Mouse (Mus musculus) small intestine, adult 2 months (tissue): ENCODE data around the gene Grm8. TPM values are rescaled to one million over a fixed set of nuclear protein-coding genes. Genes with fewer than 3 reads are reported as not detected.
"Not testable (repeated sequence)": the region's sequence is repeated elsewhere in the genome, so short reads cannot be mapped to it uniquely, and the experiment has no call there.

ENCODE experiments used
- H3K27ac ChIP-seq: fragments of 200-500 bp; 2 replicates; pipeline ENCODE4 v1.5.1; 2012; ENCODE audit warnings: low read depth, low read length, control low read depth, inconsistent platforms; ENCODE audit not compliant: insufficient read depth
- H3K27me3 ChIP-seq: fragments of 200-500 bp; 2 replicates; pipeline ENCODE4 v1.6.1; 2012; ENCODE audit warnings: mild to moderate bottlenecking, moderate library complexity, low read length, inconsistent platforms; ENCODE audit not compliant: control insufficient read depth, insufficient read depth
- H3K36me3 ChIP-seq: fragments of 200-500 bp; 2 replicates; pipeline ENCODE4 v1.6.1; 2012; ENCODE audit warnings: mild to moderate bottlenecking, low read length, control low read depth, inconsistent platforms; ENCODE audit not compliant: control insufficient read depth, insufficient read depth
- H3K4me1 ChIP-seq: fragments of 200-500 bp; 2 replicates; pipeline ENCODE4 v1.6.1; 2012; ENCODE audit warnings: low read length, inconsistent platforms, mixed read lengths; ENCODE audit not compliant: control insufficient read depth, insufficient read depth, insufficient read length
- H3K4me3 ChIP-seq: fragments of 200-500 bp; 2 replicates; pipeline ENCODE4 v1.5.1; 2012; ENCODE audit warnings: low read depth, mild to moderate bottlenecking, control low read depth, inconsistent platforms, low read length, moderate library complexity
- CTCF ChIP-seq: fragments of 200-500 bp; IDR thresholded peaks from 2 replicates; pipeline ENCODE4 v1.5.1; 2012; ENCODE audit warnings: low read depth, mild to moderate bottlenecking, control low read depth, inconsistent platforms, low read length, moderate library complexity, mixed read lengths; ENCODE audit not compliant: insufficient replicate concordance, insufficient read length; ENCODE audit errors: extremely low read depth
- POLR2A ChIP-seq: fragments of 200-500 bp; IDR thresholded peaks from 2 replicates; pipeline ENCODE4 v1.6.1; 2012; ENCODE audit warnings: low read depth, mild to moderate bottlenecking, control low read depth, inconsistent platforms, low read length, moderate library complexity
- WGBS: fragments of 180-500 bp; shearing (Covaris S2); methylation state at CpG from one replicate; pipeline ENCODE4 v1.1.7; 2018; 5-methylcytosine and 5-hydroxymethylcytosine counted together
- polyA plus RNA-seq: library from polyadenylated mRNA; depleted of rRNA; stranded (reverse); fragments of >200 nt; gene quantifications from 2 replicates; pipeline ENCODE4 v1.2.3, GENCODE M21; 2012

Grm8 gene
- polyA plus RNA-seq, 1 experiment: 0.08 TPM

GRCm38 (mm10) chr6:27885786-27886185 lies 249.2 kb downstream of the Grm8 start:
- TF ChIP-seq CTCF (no peak), POLR2A (no peak)
- H3K4me3 ChIP-seq: no peak overlapping the region
- H3K36me3 ChIP-seq: no peaks in the 10 kb centered on the region
- WGBS: 30% methylated on average over 1 of the region's 1 CpGs
- no peaks in the 10 kb centered on the region for H3K4me1 ChIP-seq
- no peaks in the 10 kb centered on the region for H3K27me3 ChIP-seq
- no peak overlapping the region for H3K27ac ChIP-seq

GRCm38 (mm10) chr6:27849644-27850043 lies 285.3 kb downstream of the Grm8 start:
- TF ChIP-seq CTCF (no peak), POLR2A (no peak)
- Histone ChIP-seq H3K36me3 (no peaks in the 10 kb centered on the region), H3K27ac (no peak overlapping the region), H3K4me3 (no peak overlapping the region), H3K4me1 (no peaks in the 10 kb centered on the region), H3K27me3 (no peaks in the 10 kb centered on the region)
- WGBS: 58% methylated on average over 1 of the region's 1 CpGs

GRCm38 (mm10) chr6:27836159-27836558 lies 298.8 kb downstream of the Grm8 start:
- H3K36me3 ChIP-seq: no peaks in the 10 kb centered on the region
- 100% methylated on average over 1 of the region's 1 CpGs for WGBS
- no peaks in the 10 kb centered on the region for H3K27me3 ChIP-seq

GRCm38 (mm10) chr6:27819735-27820134 lies 315.2 kb downstream of the Grm8 start:
- H3K27me3 ChIP-seq, H3K36me3 ChIP-seq, H3K4me3 ChIP-seq, H3K4me1 ChIP-seq, H3K27ac ChIP-seq: not testable (repeated sequence)
- 87% methylated on average over 2 of the region's 2 CpGs for WGBS

More at GRCm38 (mm10) chr6:27836159-27836558, 298.8 kb downstream of the Grm8 start:
- no peaks in the 10 kb centered on the region for H3K4me1 ChIP-seq
- no peak overlapping the region for H3K4me3 ChIP-seq
- H3K27ac ChIP-seq: no peak overlapping the region
- TF ChIP-seq POLR2A (no peak), CTCF (no peak)

GRCm38 (mm10) chr6:27812789-27813188 lies 322.2 kb downstream of the Grm8 start:
- no peak overlapping the region for H3K27ac ChIP-seq
- TF ChIP-seq CTCF: no peak
- TF ChIP-seq POLR2A: no peak
- H3K36me3 ChIP-seq: no peaks in the 10 kb centered on the region
- H3K4me3 ChIP-seq: no peak overlapping the region
- no peaks in the 10 kb centered on the region for H3K4me1 ChIP-seq
- no peaks in the 10 kb centered on the region for H3K27me3 ChIP-seq
- 83% methylated on average over 5 of the region's 5 CpGs for WGBS

GRCm38 (mm10) chr6:27809996-27810395 lies 325.0 kb downstream of the Grm8 start:
- TF ChIP-seq POLR2A: no peak
- no peaks in the 10 kb centered on the region for H3K36me3 ChIP-seq

GRCm38 (mm10) chr6:27806741-27807140 lies 328.2 kb downstream of the Grm8 start:
- TF ChIP-seq POLR2A: no peak
- no peak for TF ChIP-seq CTCF

More at GRCm38 (mm10) chr6:27809996-27810395, 325.0 kb downstream of the Grm8 start:
- H3K27ac ChIP-seq: no peak overlapping the region
- 83% methylated on average over 6 of the region's 6 CpGs for WGBS
- H3K4me1 ChIP-seq: no peaks in the 10 kb centered on the region
- H3K27me3 ChIP-seq: no peaks in the 10 kb centered on the region
- H3K4me3 ChIP-seq: no peak overlapping the region

More at GRCm38 (mm10) chr6:27806741-27807140, 328.2 kb downstream of the Grm8 start:
- no peak overlapping the region for H3K27ac ChIP-seq
- no peaks in the 10 kb centered on the region for H3K27me3 ChIP-seq
- no peaks in the 10 kb centered on the region for H3K36me3 ChIP-seq
- H3K4me3 ChIP-seq: no peak overlapping the region
- H3K4me1 ChIP-seq: no peaks in the 10 kb centered on the region
